Mouse (Mus musculus): ENCODE measurements around the gene Olfr392. TPM values are rescaled to one million over a fixed set of nuclear protein-coding genes. Genes with fewer than 3 reads are reported as not detected.

Gene Olfr392
- not detected in 2 replicates for polyA plus RNA-seq (2012; ENCODE audit: low replicate concordance)

GRCm38 (mm10) chr11:73816949-73817348 lies at the start of gene Olfr392:
Gene Olfr392, minus strand, starts transcription at chr11:73817049.

GRCm38 (mm10) chr11:73851354-73851753 lies 34.5 kb upstream of the Olfr392 start, which contains the start of gene Olfr393:
Gene Olfr393, minus strand, starts transcription at chr11:73851454.

DNA sequence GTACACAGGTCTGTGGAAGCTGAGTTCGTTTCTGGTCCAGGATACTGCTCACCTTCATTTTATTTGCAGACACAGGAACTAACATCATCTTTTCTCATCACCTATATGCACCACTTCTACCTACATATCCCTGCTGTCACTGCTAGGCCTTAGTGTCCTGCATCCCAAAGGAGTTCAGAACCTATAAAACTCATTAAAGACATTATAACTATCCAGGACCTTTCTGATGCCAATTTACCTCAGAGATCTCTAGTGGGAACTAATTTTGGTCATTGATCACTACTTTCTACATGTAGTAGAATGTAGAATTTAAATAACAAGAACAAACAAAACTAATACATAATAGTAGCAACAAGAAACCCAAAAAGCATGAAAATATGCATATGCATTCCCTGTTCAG lies 13.9 kb downstream of the Olfr392 start, which contains the start of gene Olfr391-ps:
Olfr391-ps (minus strand) TSS at position 101 of the 400 bp plus-strand sequence.

DNA sequence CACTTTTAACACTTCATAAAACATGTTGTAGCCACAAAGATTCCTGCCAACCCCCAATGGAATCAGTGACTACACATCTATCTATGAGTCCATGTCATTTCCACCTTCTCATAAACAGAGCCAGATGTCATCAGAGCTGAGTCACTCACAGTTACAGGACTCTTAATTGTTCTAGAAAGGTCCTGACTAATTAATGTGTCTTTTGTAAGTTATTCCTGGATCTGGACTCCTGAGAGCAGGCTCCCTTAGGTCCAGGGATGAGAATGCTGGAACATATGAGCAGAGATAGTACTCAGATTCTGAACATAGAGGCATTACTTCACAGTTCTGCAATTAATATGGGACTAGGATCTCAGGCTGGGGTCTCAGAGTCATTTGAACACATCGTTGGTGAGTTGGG lies 34.2 kb downstream of the Olfr392 start, which contains the start of gene Olfr390:
Olfr390 (plus strand) TSS at position 301 of the 400 bp plus-strand sequence.

DNA sequence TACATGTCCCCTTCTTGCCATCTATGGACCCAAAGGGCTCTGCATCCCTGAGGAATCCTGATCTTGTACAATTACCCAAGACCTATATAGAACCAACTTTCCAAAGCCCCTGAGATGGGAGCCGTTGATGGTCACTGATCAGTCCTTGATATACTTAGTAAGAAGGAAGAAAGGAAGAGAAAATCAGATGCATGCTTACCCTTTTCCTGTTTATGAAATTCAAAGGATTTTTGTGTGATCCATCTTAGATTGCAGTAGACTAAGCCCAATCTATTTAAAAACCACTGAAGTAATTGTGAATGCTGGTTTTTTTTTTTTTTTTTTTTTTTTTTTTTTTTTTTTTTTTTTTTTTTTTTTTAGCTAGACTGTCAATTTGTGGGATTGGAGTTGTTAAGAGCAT lies 36.2 kb downstream of the Olfr392 start, which contains the start of gene Olfr389:
Olfr389 (minus strand) TSS at position 101 of the 400 bp plus-strand sequence.

Other genes with a start within 250 kb of the Olfr392 start
- not detected in 2 replicates for gene Olfr385, start 224.0 kb downstream of the Olfr392 start, polyA plus RNA-seq (2012; ENCODE audit: low replicate concordance)
- not detected in 2 replicates for gene Olfr384, start 218.5 kb downstream of the Olfr392 start, polyA plus RNA-seq (2012; ENCODE audit: low replicate concordance)
- gene Zfp735, start 128.3 kb downstream of the Olfr392 start, polyA plus RNA-seq (2012; ENCODE audit: low replicate concordance), result not detected in 2 replicates
- not detected in 2 replicates for gene Olfr389, start 36.3 kb downstream of the Olfr392 start, polyA plus RNA-seq (2012; ENCODE audit: low replicate concordance)
- not detected in 2 replicates for gene Olfr390, start 34.1 kb downstream of the Olfr392 start, polyA plus RNA-seq (2012; ENCODE audit: low replicate concordance)
- not detected in 2 replicates for gene Olfr391-ps, start 14.0 kb downstream of the Olfr392 start, polyA plus RNA-seq (2012; ENCODE audit: low replicate concordance)
- not detected in 2 replicates for gene Olfr393, start 34.4 kb upstream of the Olfr392 start, polyA plus RNA-seq (2012; ENCODE audit: low replicate concordance)
- not detected in 2 replicates for gene Olfr394, start 73.7 kb upstream of the Olfr392 start, polyA plus RNA-seq (2012; ENCODE audit: low replicate concordance)
- gene Olfr395, start 92.2 kb upstream of the Olfr392 start, polyA plus RNA-seq (2012; ENCODE audit: low replicate concordance), result not detected in 2 replicates
- not detected in 2 replicates for gene Olfr23, start 119.6 kb upstream of the Olfr392 start, polyA plus RNA-seq (2012; ENCODE audit: low replicate concordance)
- gene Olfr397, start 143.8 kb upstream of the Olfr392 start, polyA plus RNA-seq (2012; ENCODE audit: low replicate concordance), result not detected in 2 replicates
- gene Olfr398, start 173.4 kb upstream of the Olfr392 start, polyA plus RNA-seq (2012; ENCODE audit: low replicate concordance), result not detected in 2 replicates
- gene Olfr139, start 239.5 kb upstream of the Olfr392 start, polyA plus RNA-seq (2012; ENCODE audit: low replicate concordance), result not detected in 2 replicates
- 0.18 TPM in 1 of 2 replicates, not detected in the other for gene Olfr399, start 239.6 kb upstream of the Olfr392 start, polyA plus RNA-seq (2012; ENCODE audit: low replicate concordance)